Mouse (Mus musculus): Measurements from ENCODE around the gene Map7.

- TF ChIP-seq CTCF (conservative IDR thresholded peaks at IDR 0.05; ENCODE audit: insufficient read depth, insufficient read length, low read depth, low read length): no peak
- TF ChIP-seq POLR2A (IDR thresholded peaks at IDR 0.05; ENCODE audit: low read depth, low read length): no peak
Measured at GRCm38 (mm10) chr10:20198968-20199737, 50.9 kb downstream of the Map7 start.
